Mouse (Mus musculus) 3T3-L1 (cell line): ENCODE measurements around the gene Cks1b.

ENCODE experiments used
- DNase-seq: peaks from one replicate; pipeline ENCODE4 v3.0.0-alpha.2; 2015; ENCODE audit warnings: low read depth, low spot score

Cks1b gene

GRCm38 (mm10) chr3:89382950-89383349 is 35.2 kb downstream of the Cks1b start:
- DNase-seq, result no peak

- no peak for DNase-seq
These were observed 35.9 kb downstream of the Cks1b start for GRCm38 (mm10) chr3:89382033-89382882.

DNA sequence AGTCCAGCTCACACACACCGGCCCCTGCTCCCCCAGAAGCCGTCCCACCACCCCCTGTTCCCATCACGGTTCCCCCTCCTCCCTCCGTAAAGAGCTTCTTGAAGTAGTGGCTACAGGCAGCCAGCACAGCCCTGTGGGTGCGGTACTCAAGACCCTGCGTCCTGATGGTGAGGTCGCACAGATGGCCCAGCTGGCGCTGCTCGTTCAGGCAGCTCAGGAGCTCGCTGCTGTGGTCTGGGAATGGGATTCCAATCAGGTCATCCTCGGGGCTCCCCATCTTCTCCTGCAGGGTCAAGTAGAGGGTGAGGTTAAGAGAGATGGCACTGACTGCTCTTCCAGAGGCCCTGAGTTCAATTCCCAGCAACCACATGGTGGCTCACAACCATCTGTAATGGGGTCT is 37.0 kb downstream of the Cks1b start:
- no peak for DNase-seq

GRCm38 (mm10) chr3:89380711-89381110 is 37.5 kb downstream of the Cks1b start:
- no peak for DNase-seq

GRCm38 (mm10) chr3:89380291-89380690 is 37.9 kb downstream of the Cks1b start:
- DNase-seq, result no peak

GRCm38 (mm10) chr3:89379388-89380131 is 38.6 kb downstream of the Cks1b start:
- DNase-seq, result no peak

DNA sequence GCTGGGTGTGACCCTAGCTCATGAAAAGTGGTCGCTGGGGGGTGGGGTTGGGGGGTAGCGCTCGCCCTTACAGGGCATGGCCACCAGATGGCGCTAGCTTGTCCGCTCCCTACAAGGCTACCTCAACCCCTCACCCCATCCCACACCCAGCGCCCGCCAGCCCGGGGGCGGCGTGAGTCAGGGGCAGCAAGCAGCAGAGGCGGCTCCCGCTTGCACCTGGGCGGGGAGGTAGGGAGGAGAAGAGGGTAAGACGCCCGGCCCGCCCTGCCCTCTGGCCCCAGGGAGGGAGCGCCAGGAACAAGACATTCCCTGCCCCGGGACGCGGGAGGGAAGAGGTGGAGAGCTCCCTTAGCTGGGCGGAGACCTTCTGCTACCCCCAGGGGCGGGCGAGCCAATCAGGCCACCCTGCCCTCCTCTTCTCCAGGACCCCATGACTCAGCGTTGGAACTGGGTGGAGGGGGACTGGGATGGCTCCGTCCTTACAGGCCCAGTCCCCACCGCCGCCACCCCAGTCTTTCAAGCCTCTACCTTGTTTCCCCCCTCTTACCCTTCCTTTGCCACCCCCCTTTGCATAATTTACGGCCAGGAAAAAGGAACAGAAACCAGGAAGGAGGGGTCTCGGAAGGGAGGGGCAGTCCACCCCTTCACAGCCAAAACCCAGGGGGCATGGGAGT is 39.7 kb downstream of the Cks1b start:
- DNase-seq, result peak; percentile 85

- no peak for DNase-seq
These were observed 40.4 kb downstream of the Cks1b start for GRCm38 (mm10) chr3:89377831-89378230.

DNA sequence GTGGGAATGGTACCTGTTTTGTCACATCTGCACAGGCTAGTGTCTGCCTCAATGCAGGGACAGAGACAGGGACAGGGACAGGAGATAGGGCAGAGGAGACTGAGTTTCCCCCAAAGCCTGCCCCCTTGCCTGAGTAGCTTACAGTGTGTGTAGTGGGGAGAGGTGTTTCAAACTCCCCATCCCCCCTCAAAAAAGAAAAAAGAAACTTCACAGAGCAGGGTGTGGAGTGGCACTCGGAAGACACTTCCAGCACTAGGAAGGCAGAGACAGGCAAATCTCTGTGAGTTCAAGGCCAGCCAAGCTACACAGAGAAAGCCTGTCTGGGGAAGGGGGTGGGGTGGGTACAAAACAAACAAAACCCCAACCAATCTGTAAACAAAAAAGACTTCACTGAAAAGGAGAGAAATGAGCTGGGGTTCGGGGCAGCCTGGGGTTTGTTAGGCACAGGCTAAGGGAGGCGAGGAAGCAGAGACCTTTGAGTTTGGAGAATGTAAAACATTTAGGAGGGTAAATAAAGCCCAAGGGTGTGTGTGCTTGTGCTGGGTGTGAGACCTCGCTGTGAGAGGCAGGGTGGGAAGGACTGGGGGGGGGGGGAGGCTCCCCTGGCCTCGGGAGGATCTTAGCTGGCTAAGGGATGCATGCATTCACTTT is 44.5 kb downstream of the Cks1b start:
- no peak for DNase-seq

- no peak for DNase-seq
These were observed 50.8 kb downstream of the Cks1b start for GRCm38 (mm10) chr3:89367338-89367737.

GRCm38 (mm10) chr3:89365486-89366414 is 52.4 kb downstream of the Cks1b start:
- DNase-seq, result no peak
